Mouse (Mus musculus) adrenal gland, adult (tissue): ENCODE data around the gene Oog4.
A peak's percentile ranks its signal among the peaks of the same experiment; 100 is the strongest.
"Not testable (repeated sequence)": the region's sequence is repeated elsewhere in the genome, so short reads cannot be mapped to it uniquely, and the experiment has no call there.

Experiments
- DNase-seq, 2 experiments: peaks; one replicate each; pipeline ENCODE4 v3.0.0; 2022 to 2023; ENCODE audit warnings: low spot score in 1 of 2; ENCODE audit not compliant: inconsistent age in 2 of 2

The Oog4 gene

GRCm38 (mm10) chr4:143450224-143450623, at the start of gene Oog4:
Oog4 (minus strand) TSS chr4:143450324.
- no peak for DNase-seq

GRCm38 (mm10) chr4:143426770-143427169, 23.4 kb downstream of the Oog4 start:
- DNase-seq = not testable (repeated sequence)

- peak in 1 of 2 experiments; percentile 25 for DNase-seq
Observed at GRCm38 (mm10) chr4:143414121-143414520, 36.0 kb downstream of the Oog4 start.

GRCm38 (mm10) chr4:143413621-143414020, 36.5 kb downstream of the Oog4 start:
- DNase-seq = no peak

- DNase-seq = peak; percentile 92 to 99
Observed at GRCm38 (mm10) chr4:143412219-143413092, 37.7 kb downstream of the Oog4 start, which contains the start of gene Pramef8. Pramef8 (plus strand) TSS chr4:143412426.

- peak; percentile 17 to 57 for DNase-seq
Observed at GRCm38 (mm10) chr4:143411566-143412218, 38.4 kb downstream of the Oog4 start.

- DNase-seq = no peak
Observed at GRCm38 (mm10) chr4:143394181-143394580, 55.9 kb downstream of the Oog4 start, which contains the start of gene Pramel1. Pramel1 (plus strand) TSS chr4:143394428.

GRCm38 (mm10) chr4:143388955-143389702, 61.0 kb downstream of the Oog4 start:
- DNase-seq = peak; percentile 33 to 70
